Mouse (Mus musculus) heart, adult 18-20 months (tissue): ENCODE results near the gene Tbx19. TPM values are rescaled to one million over a fixed set of nuclear protein-coding genes. Genes with fewer than 3 reads are reported as not detected.
A peak's percentile ranks its signal among the peaks of the same experiment; 100 is the strongest.

Source experiments
- DNase-seq, 2 experiments: peaks; one replicate each; pipeline ENCODE4 v3.0.0; 2021 to 2022; ENCODE audit warnings: mixed read lengths in 1 of 2
- total RNA-seq, 2 experiments: library from RNA; stranded (reverse); gene quantifications; 2 replicates each; pipeline ENCODE4 v1.2.3; 2021

Gene Tbx19
- total RNA-seq, 2 experiments from 2014 or later, result not detected

- no peak for DNase-seq
Observed at GRCm38 (mm10) chr1:165184178-165184577, 23.6 kb upstream of the Tbx19 start.

- DNase-seq, result no peak
Observed at GRCm38 (mm10) chr1:165183400-165183799, 22.8 kb upstream of the Tbx19 start.

GRCm38 (mm10) chr1:165179321-165179720, 18.7 kb upstream of the Tbx19 start:
- no peak for DNase-seq

GRCm38 (mm10) chr1:165178075-165178474, 17.5 kb upstream of the Tbx19 start:
- DNase-seq, result no peak

GRCm38 (mm10) chr1:165174059-165174616, 13.6 kb upstream of the Tbx19 start:
- no peak for DNase-seq

- no peak for DNase-seq
Observed at GRCm38 (mm10) chr1:165171277-165171676, 10.7 kb upstream of the Tbx19 start.

GRCm38 (mm10) chr1:165170157-165170556, 9.6 kb upstream of the Tbx19 start:
- no peak for DNase-seq

- DNase-seq, result no peak
Observed at GRCm38 (mm10) chr1:165169462-165169861, 8.9 kb upstream of the Tbx19 start.

- DNase-seq, result no peak
Observed at GRCm38 (mm10) chr1:165164920-165165319, 4.3 kb upstream of the Tbx19 start.

- DNase-seq, result no peak
Observed at GRCm38 (mm10) chr1:165158841-165159240, 1.7 kb downstream of the Tbx19 start.

- no peak for DNase-seq
Observed at GRCm38 (mm10) chr1:165154162-165154561, 6.4 kb downstream of the Tbx19 start.

GRCm38 (mm10) chr1:165151216-165151615, 9.4 kb downstream of the Tbx19 start:
- DNase-seq, result no peak

- DNase-seq, result no peak
Observed at GRCm38 (mm10) chr1:165142343-165142916, 18.1 kb downstream of the Tbx19 start.

- DNase-seq, result no peak
Observed at GRCm38 (mm10) chr1:165140227-165140626, 20.3 kb downstream of the Tbx19 start.

- no peak for DNase-seq
Observed at GRCm38 (mm10) chr1:165133858-165134257, 26.7 kb downstream of the Tbx19 start.

GRCm38 (mm10) chr1:165133279-165133678, 27.3 kb downstream of the Tbx19 start:
- no peak for DNase-seq

GRCm38 (mm10) chr1:165132187-165132877, 28.2 kb downstream of the Tbx19 start:
- peak; percentile 61 to 90 for DNase-seq

GRCm38 (mm10) chr1:165129573-165129972, 31.0 kb downstream of the Tbx19 start:
- no peak for DNase-seq

- no peak for DNase-seq
Observed at GRCm38 (mm10) chr1:165121096-165121495, 39.5 kb downstream of the Tbx19 start.

- peak; percentile 80 to 91 for DNase-seq
Observed at GRCm38 (mm10) chr1:165120349-165120898, 40.1 kb downstream of the Tbx19 start.

GRCm38 (mm10) chr1:165119760-165120159, 40.8 kb downstream of the Tbx19 start:
- peak; percentile 10 to 53 for DNase-seq

- peak in 1 of 2 experiments; percentile 13 for DNase-seq
Observed at GRCm38 (mm10) chr1:165119011-165119726, 41.4 kb downstream of the Tbx19 start.
